Mouse (Mus musculus): Measurements from ENCODE around the gene Gm49486. TPM values are rescaled to one million over a fixed set of nuclear protein-coding genes. Genes with fewer than 3 reads are reported as not detected.

Gm49486 gene
- total RNA-seq (2014; fragmentation: Nextera tagmentation): not detected in 2 replicates
- total RNA-seq (2017): 0.11 and 0.29 TPM in 2 replicates
- polyA plus RNA-seq (2012): 0.03 TPM in 1 of 2 replicates, not detected in the other

- TF ChIP-seq POLR2AphosphoS5 (IDR thresholded peaks at IDR 0.05; ENCODE audit: insufficient replicate concordance, low read depth, low read length) (no peak), GATA1 (IDR thresholded peaks at IDR 0.05; ENCODE audit: borderline replicate concordance, low read length) (no peak), TAL1 (conservative IDR thresholded peaks at IDR 0.05; ENCODE audit: low read depth, low read length) (no peak)
- DNase-seq (ENCODE audit: low spot score): peak; percentile 85
- Histone ChIP-seq H3K4me3 (ENCODE audit: low read depth, low read length) (peak within 1 kb of the TSS; percentile 81), H3K27me3 (ENCODE audit: insufficient read depth, low read length) (peaks cover under 1% of the 10 kb centered on the region; the same call in 1 of the 2 replicates), H3K4me1 (ENCODE audit: insufficient read depth, low read depth, low read length) (peaks cover 25% of the 10 kb centered on the region), H3K36me3 (replicated peaks) (peaks cover 41% of the 10 kb centered on the region), H3K9me3 (replicated peaks) (no peaks in the 10 kb centered on the region)
- peak; percentile 75 for ATAC-seq (ENCODE audit: extremely low read depth, insufficient number of reproducible peaks, low FRiP score, poor library complexity, severe bottlenecking)
Measured at GRCm38 (mm10) chr15:79229058-79229821, at the start of gene Gm49486, which contains the start of gene Pick1. TSS of gene Gm49486 (plus strand) at chr15:79229391. TSS of gene Pick1 (plus strand) at chr15:79229173.

GRCm38 (mm10) chr15:79185213-79185612 is 44.0 kb upstream of the Gm49486 start:
- DNase-seq (ENCODE audit: low spot score): no peak
- H3K9me3 ChIP-seq (replicated peaks): no peaks in the 10 kb centered on the region
- no peak overlapping the region for H3K4me3 ChIP-seq (ENCODE audit: low read depth, low read length)
- H3K36me3 ChIP-seq (replicated peaks): no peaks in the 10 kb centered on the region
- TF ChIP-seq GATA1 (IDR thresholded peaks at IDR 0.05; ENCODE audit: borderline replicate concordance, low read length): no peak
- TF ChIP-seq CTCF (IDR thresholded peaks at IDR 0.05; ENCODE audit: low read depth, low read length): no peak
- no peak for TF ChIP-seq GATA2 (IDR thresholded peaks at IDR 0.05; ENCODE audit: borderline replicate concordance, low read depth, low read length)
- no peak for TF ChIP-seq TAL1 (conservative IDR thresholded peaks at IDR 0.05; ENCODE audit: low read depth, low read length)
- no peaks in the 10 kb centered on the region for H3K4me1 ChIP-seq (ENCODE audit: insufficient read depth, low read depth, low read length)
- no peak for ATAC-seq (ENCODE audit: extremely low read depth, insufficient number of reproducible peaks, low FRiP score, poor library complexity, severe bottlenecking)
- H3K27me3 ChIP-seq (ENCODE audit: insufficient read depth, low read length): peaks cover 22% of the 10 kb centered on the region

- no peaks in the 10 kb centered on the region for H3K36me3 ChIP-seq (replicated peaks)
- no peaks in the 10 kb centered on the region for H3K9me3 ChIP-seq (replicated peaks)
- peaks cover 12% of the 10 kb centered on the region for H3K27me3 ChIP-seq (ENCODE audit: insufficient read depth, low read length)
- no peak overlapping the region for H3K4me3 ChIP-seq (ENCODE audit: low read depth, low read length)
- DNase-seq (ENCODE audit: low spot score): no peak
- TF ChIP-seq CTCF (IDR thresholded peaks at IDR 0.05; ENCODE audit: low read depth, low read length): no peak
- ATAC-seq (ENCODE audit: extremely low read depth, insufficient number of reproducible peaks, low FRiP score, poor library complexity, severe bottlenecking): no peak
- no peaks in the 10 kb centered on the region for H3K4me1 ChIP-seq (ENCODE audit: insufficient read depth, low read depth, low read length)
Measured at GRCm38 (mm10) chr15:79187819-79188218, 41.4 kb upstream of the Gm49486 start.

GRCm38 (mm10) chr15:79191426-79191825 is 37.8 kb upstream of the Gm49486 start:
- no peak for TF ChIP-seq GATA2 (IDR thresholded peaks at IDR 0.05; ENCODE audit: borderline replicate concordance, low read depth, low read length)
- TF ChIP-seq TAL1 (conservative IDR thresholded peaks at IDR 0.05; ENCODE audit: low read depth, low read length): no peak
- TF ChIP-seq CTCF (IDR thresholded peaks at IDR 0.05; ENCODE audit: low read depth, low read length): no peak
- no peak for TF ChIP-seq POLR2AphosphoS5 (IDR thresholded peaks at IDR 0.05; ENCODE audit: insufficient replicate concordance, low read depth, low read length)
- no peak for TF ChIP-seq GATA1 (IDR thresholded peaks at IDR 0.05; ENCODE audit: borderline replicate concordance, low read length)
- Histone ChIP-seq H3K9me3 (replicated peaks) (no peaks in the 10 kb centered on the region), H3K27me3 (ENCODE audit: insufficient read depth, low read length) (peaks cover 13% of the 10 kb centered on the region; the same call in 1 of the 2 replicates), H3K36me3 (replicated peaks) (no peaks in the 10 kb centered on the region), H3K4me1 (ENCODE audit: insufficient read depth, low read depth, low read length) (peaks cover 10% of the 10 kb centered on the region; the same call in 1 of the 2 replicates), H3K4me3 (ENCODE audit: low read depth, low read length) (no peak overlapping the region)
- DNase-seq (ENCODE audit: low spot score): no peak
- no peak for ATAC-seq (ENCODE audit: extremely low read depth, insufficient number of reproducible peaks, low FRiP score, poor library complexity, severe bottlenecking)

- Histone ChIP-seq H3K4me3 (ENCODE audit: low read depth, low read length) (no peak overlapping the region), H3K27me3 (ENCODE audit: insufficient read depth, low read length) (peaks cover 18% of the 10 kb centered on the region; the same call in 1 of the 2 replicates), H3K9me3 (replicated peaks) (no peaks in the 10 kb centered on the region), H3K4me1 (ENCODE audit: insufficient read depth, low read depth, low read length) (peaks cover 10% of the 10 kb centered on the region; the same call in 1 of the 2 replicates), H3K36me3 (replicated peaks) (no peaks in the 10 kb centered on the region)
- ATAC-seq (ENCODE audit: extremely low read depth, insufficient number of reproducible peaks, low FRiP score, poor library complexity, severe bottlenecking) (no peak), DNase-seq (ENCODE audit: low spot score) (no peak)
- TF ChIP-seq TAL1 (conservative IDR thresholded peaks at IDR 0.05; ENCODE audit: low read depth, low read length): no peak
- no peak for TF ChIP-seq GATA1 (IDR thresholded peaks at IDR 0.05; ENCODE audit: borderline replicate concordance, low read length)
- no peak for TF ChIP-seq CTCF (IDR thresholded peaks at IDR 0.05; ENCODE audit: low read depth, low read length)
- no peak for TF ChIP-seq POLR2AphosphoS5 (IDR thresholded peaks at IDR 0.05; ENCODE audit: insufficient replicate concordance, low read depth, low read length)
Measured at GRCm38 (mm10) chr15:79192450-79192849, 36.7 kb upstream of the Gm49486 start.

GRCm38 (mm10) chr15:79192885-79193845 is 36.0 kb upstream of the Gm49486 start:
- H3K9me3 ChIP-seq (replicated peaks): no peaks in the 10 kb centered on the region
- no peak overlapping the region for H3K4me3 ChIP-seq (ENCODE audit: low read depth, low read length)
- peaks cover 18% of the 10 kb centered on the region; the same call in 1 of the 2 replicates for H3K27me3 ChIP-seq (ENCODE audit: insufficient read depth, low read length)

More at GRCm38 (mm10) chr15:79192885-79193845, 36.0 kb upstream of the Gm49486 start:
- Histone ChIP-seq H3K4me1 (ENCODE audit: insufficient read depth, low read depth, low read length) (peaks cover 10% of the 10 kb centered on the region; the same call in 1 of the 2 replicates), H3K36me3 (replicated peaks) (no peaks in the 10 kb centered on the region)
- TF ChIP-seq POLR2AphosphoS5 (IDR thresholded peaks at IDR 0.05; ENCODE audit: insufficient replicate concordance, low read depth, low read length) (no peak), GATA2 (IDR thresholded peaks at IDR 0.05; ENCODE audit: borderline replicate concordance, low read depth, low read length) (no peak), CTCF (IDR thresholded peaks at IDR 0.05; ENCODE audit: low read depth, low read length) (no peak), GATA1 (IDR thresholded peaks at IDR 0.05; ENCODE audit: borderline replicate concordance, low read length) (no peak), TAL1 (conservative IDR thresholded peaks at IDR 0.05; ENCODE audit: low read depth, low read length) (no peak)
- no peak for DNase-seq (ENCODE audit: low spot score)
- no peak for ATAC-seq (ENCODE audit: extremely low read depth, insufficient number of reproducible peaks, low FRiP score, poor library complexity, severe bottlenecking)

All from G1E (cell line).